Mouse (Mus musculus): ENCODE measurements around the gene Hectd3.

DNA sequence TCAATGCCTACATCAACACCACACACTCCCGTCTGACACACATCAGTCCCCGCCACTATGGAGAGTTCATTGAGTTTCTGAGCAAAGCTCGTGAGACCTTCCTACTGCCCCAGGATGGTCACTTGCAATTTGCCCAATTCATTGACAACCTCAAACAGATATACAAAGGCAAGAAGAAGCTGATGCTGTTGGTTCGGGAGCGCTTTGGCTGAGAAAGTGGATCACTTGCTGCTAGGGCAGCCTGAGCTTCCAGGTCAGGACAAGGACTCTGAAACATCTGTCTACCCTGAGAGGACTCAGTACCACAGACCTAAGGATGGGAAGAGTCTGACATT, 8.0 kb upstream of the Hectd3 start:
- no peak for TF ChIP-seq CTCF (conservative IDR thresholded peaks at IDR 0.05; ENCODE audit: low read length)
- no peak for TF ChIP-seq POU5F1 (IDR thresholded peaks at IDR 0.05; ENCODE audit: borderline replicate concordance, low read length)
